14 mouse cellular contexts compared by ENCODE assay signal in genomic region chr1:191178511-191179188, GRCm38 (mm10). TPM values are rescaled to one million over a fixed set of nuclear protein-coding genes. Genes with fewer than 3 reads are reported as not detected.
DNase-seq lines count a peak whose midpoint lies in the region; ATAC-seq and TF ChIP-seq lines count a peak whose summit lies in the region.
"Had no signal": no experiment of that assay in that cellular context is flagged by ENCODE, and none has a peak within 500 bp of the region (broad histone marks: within the 10 kb centered on the region; RNA-seq: fewer than 3 reads in every experiment).

No protein-coding gene starts in this region.

- no peak overlapping the region for H3K9ac ChIP-seq in kidney, embryonic 15.5 days
- H3K9ac ChIP-seq in liver, embryonic 11.5 days (ENCODE audit: low read depth, low read length), result no peak overlapping the region
- H3K9ac ChIP-seq: embryonic facial prominence, embryonic 12.5 days; liver, embryonic 14.5 days had no signal

- DNase-seq in kidney, adult 9 months, result no peak
- DNase-seq in embryo, embryonic 9.5 days (ENCODE audit: extremely low spot score), result peak; percentile 41
- DNase-seq in liver, embryonic 11.5 days (ENCODE audit: low spot score), result no peak
- DNase-seq in spleen, adult 12 weeks (ENCODE audit: low spot score), result no peak
- DNase-seq in urinary bladder, postnatal 25 days (ENCODE audit: low spot score), result no peak
- DNase-seq: adrenal gland, postnatal 36 days; cerebellum, adult 18-20 months; thymus, adult 2 months had no signal

- no peak overlapping the region for H3K27ac ChIP-seq in kidney, embryonic 15.5 days
- no peak overlapping the region for H3K27ac ChIP-seq in bone marrow macrophage, adult 2 months (ENCODE audit: insufficient read depth, low read depth, low read length)
- H3K27ac ChIP-seq in liver, embryonic 11.5 days (ENCODE audit: low read depth, low read length), result no peak overlapping the region
- H3K27ac ChIP-seq: embryonic facial prominence, embryonic 12.5 days; liver, embryonic 14.5 days had no signal

- 29% methylated on average over 15 of the region's 15 CpGs for WGBS in kidney, embryonic 15.5 days
- 43% methylated on average over 15 of the region's 15 CpGs for WGBS in liver, embryonic 11.5 days

- H3K9me3 ChIP-seq in kidney, embryonic 15.5 days (replicated peaks), result no peaks in the 10 kb centered on the region
- H3K9me3 ChIP-seq in liver, embryonic 11.5 days (ENCODE audit: control insufficient read depth, low read length), result no peaks in the 10 kb centered on the region
- H3K9me3 ChIP-seq: embryonic facial prominence, embryonic 12.5 days had no signal

- TF ChIP-seq POLR2A in bone marrow macrophage, adult 2 months (IDR thresholded peaks at IDR 0.05; ENCODE audit: borderline replicate concordance, low read depth, low read length), result no peak

- no peak for TF ChIP-seq CTCF in bone marrow macrophage, adult 2 months (IDR thresholded peaks at IDR 0.05; ENCODE audit: low read depth, low read length)

- H3K27me3 ChIP-seq in kidney, embryonic 15.5 days, result peaks cover 36% of the 10 kb centered on the region
- H3K27me3 ChIP-seq in liver, embryonic 11.5 days (replicated peaks; ENCODE audit: control insufficient read depth, insufficient read depth, low read length), result peaks cover 56% of the 10 kb centered on the region

- no peak for ATAC-seq in kidney, embryonic 15.5 days (replicated peaks; ENCODE audit: low FRiP score)
- no peak for ATAC-seq in liver, embryonic 11.5 days (replicated peaks; ENCODE audit: low FRiP score)
- ATAC-seq: forebrain, embryonic 16.5 days had no signal

- peak overlapping the region; percentile 17 for H3K4me2 ChIP-seq in kidney, embryonic 15.5 days
- H3K4me2 ChIP-seq in liver, embryonic 11.5 days, result 0 out of 2 replicates have a peak overlapping the region, but pooled peaks have one; percentile 26
- H3K4me2 ChIP-seq: embryonic facial prominence, embryonic 12.5 days had no signal

- H3K4me1 ChIP-seq in kidney, embryonic 15.5 days, result peaks cover 53% of the 10 kb centered on the region
- H3K4me1 ChIP-seq in bone marrow macrophage, adult 2 months (ENCODE audit: control insufficient read depth, insufficient read depth, low read length), result peaks cover 26% of the 10 kb centered on the region
- H3K4me1 ChIP-seq in liver, embryonic 11.5 days (replicated peaks; ENCODE audit: control insufficient read depth, insufficient read depth, low read length), result peaks cover 21% of the 10 kb centered on the region

- H3K4me3 ChIP-seq in kidney, embryonic 15.5 days (replicated peaks), result no peak overlapping the region
- H3K4me3 ChIP-seq in bone marrow macrophage, adult 2 months (ENCODE audit: insufficient read depth, low read length), result 0 out of 2 replicates have a peak overlapping the region, but pooled peaks have one; percentile 13
- no peak overlapping the region for H3K4me3 ChIP-seq in liver, embryonic 11.5 days (ENCODE audit: low read depth, low read length)
- H3K4me3 ChIP-seq: embryonic facial prominence, embryonic 12.5 days had no signal

- H3K36me3 ChIP-seq in kidney, embryonic 15.5 days, result no peaks in the 10 kb centered on the region
- no peaks in the 10 kb centered on the region for H3K36me3 ChIP-seq in liver, embryonic 11.5 days (ENCODE audit: control insufficient read depth, insufficient read depth, low read length)
- H3K36me3 ChIP-seq: embryonic facial prominence, embryonic 12.5 days had no signal

RNA-seq across cellular contexts. Expression of gene Fam71a, which starts 14.0 kb away (rescaled TPM):
- polyA plus RNA-seq in kidney, embryonic 15.5 days (2015; fragmentation: Nextera tagmentation; extraction: Ambion mirVana), result not detected in 2 replicates
- not detected in 2 replicates for polyA plus RNA-seq in bone marrow macrophage, adult 2 months (2012; ENCODE audit: insufficient read depth, insufficient read length, missing spikeins)
- not detected in 2 replicates for polyA plus RNA-seq in liver, embryonic 11.5 days (2014; fragmentation: Nextera tagmentation; extraction: Ambion mirVana)
- polyA plus RNA-seq: embryonic facial prominence, embryonic 12.5 days; forebrain, embryonic 16.5 days; liver, embryonic 14.5 days; spleen, adult 2 months; thymus, adult 2 months had no signal

RNA-seq across cellular contexts. Expression of gene Atf3, which starts 39.2 kb away (rescaled TPM):
- polyA plus RNA-seq in kidney, embryonic 15.5 days (2015; fragmentation: Nextera tagmentation; extraction: Ambion mirVana), result 4.2 and 4.3 TPM in 2 replicates
- polyA plus RNA-seq in bone marrow macrophage, adult 2 months (2012; ENCODE audit: insufficient read depth, insufficient read length, missing spikeins), result 103 and 107 TPM in 2 replicates
- polyA plus RNA-seq in liver, embryonic 11.5 days (2014; fragmentation: Nextera tagmentation; extraction: Ambion mirVana), result 3.1 and 3.6 TPM in 2 replicates

Comparison
In these comparisons a context has a peak if more than half of its experiments do, and no peak if none do; other contexts are left out.
1. RNA of gene Atf3, which starts 39.2 kb away (polyA plus RNA-seq): 103 to 107 TPM in bone marrow macrophage, adult 2 months; 4.2 to 4.3 TPM in kidney, embryonic 15.5 days and 3.1 to 3.6 TPM in liver, embryonic 11.5 days; every median in the first group is over 10 times any median in the second.